Mouse (Mus musculus): ENCODE data around the gene Cacna1d.

GRCm38 (mm10) chr14:30254776-30255175 is 236.5 kb downstream of the Cacna1d start:
- no peak for TF ChIP-seq CTCF (IDR thresholded peaks at IDR 0.05 in 2 of 3, conservative IDR thresholded peaks at IDR 0.05 in 1 of 3; ENCODE audit: control insufficient read depth in 1 of 3, insufficient read depth in 1 of 3, low read depth in 2 of 3, low read length in 3 of 3, poor library complexity in 1 of 3, severe bottlenecking in 1 of 3)
- no peak for TF ChIP-seq POLR2AphosphoS5 (IDR thresholded peaks at IDR 0.05; ENCODE audit: borderline replicate concordance, low read depth, low read length)
- no peak for TF ChIP-seq NRF1 (IDR thresholded peaks at IDR 0.05; ENCODE audit: insufficient read depth, low read depth, low read length, poor library complexity, severe bottlenecking)

Measured in MEL (cell line).